Mouse (Mus musculus) fat pad, adult 2 months (tissue): Measurements from ENCODE around the gene Arhgap9.

Experiments used
- DNase-seq: peaks from one replicate; pipeline ENCODE4 v3.0.0-alpha.2; 2011; ENCODE audit warnings: low read depth, low spot score; ENCODE audit errors: extremely low read depth

Gene Arhgap9

DNA sequence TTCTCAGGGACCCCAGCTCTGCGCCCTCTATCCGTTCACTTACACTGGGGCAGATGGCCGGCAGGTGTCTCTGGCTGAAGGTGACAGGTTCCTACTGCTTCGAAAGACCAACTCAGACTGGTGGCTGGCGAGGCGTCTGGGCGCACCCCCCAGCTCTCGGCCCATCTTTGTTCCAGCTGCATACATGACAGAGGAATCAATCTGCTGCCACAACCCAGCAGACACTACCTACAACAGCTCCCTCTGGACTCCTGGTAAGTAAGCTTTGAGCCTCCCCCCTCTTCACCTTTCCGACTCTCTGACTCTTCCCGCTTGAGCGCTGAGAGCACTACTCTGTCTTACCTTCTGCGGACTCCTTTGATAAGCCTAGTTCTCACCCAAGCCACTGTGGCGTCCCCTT, 414 bp downstream of the Arhgap9 start:
- DNase-seq, result no peak

DNA sequence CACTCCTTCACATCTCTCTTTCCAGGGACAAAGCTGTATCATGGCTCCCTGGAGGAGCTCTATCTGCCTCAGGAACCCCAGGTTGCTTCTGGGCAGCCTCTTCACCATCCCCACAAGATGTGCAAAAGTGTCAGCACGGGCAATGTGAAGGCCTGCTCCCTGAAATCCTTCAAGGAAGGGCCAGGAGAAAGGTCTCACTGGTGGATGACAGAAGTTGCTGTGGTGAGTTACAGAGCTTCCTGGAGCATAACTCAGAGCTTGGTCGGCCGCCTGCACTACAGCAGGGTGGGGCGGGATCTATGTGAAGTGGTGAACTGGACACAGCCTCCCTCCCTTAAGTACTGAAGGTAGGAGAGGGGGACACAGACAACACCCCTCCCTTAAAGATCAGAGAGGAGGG, 905 bp downstream of the Arhgap9 start:
- DNase-seq, result no peak

DNA sequence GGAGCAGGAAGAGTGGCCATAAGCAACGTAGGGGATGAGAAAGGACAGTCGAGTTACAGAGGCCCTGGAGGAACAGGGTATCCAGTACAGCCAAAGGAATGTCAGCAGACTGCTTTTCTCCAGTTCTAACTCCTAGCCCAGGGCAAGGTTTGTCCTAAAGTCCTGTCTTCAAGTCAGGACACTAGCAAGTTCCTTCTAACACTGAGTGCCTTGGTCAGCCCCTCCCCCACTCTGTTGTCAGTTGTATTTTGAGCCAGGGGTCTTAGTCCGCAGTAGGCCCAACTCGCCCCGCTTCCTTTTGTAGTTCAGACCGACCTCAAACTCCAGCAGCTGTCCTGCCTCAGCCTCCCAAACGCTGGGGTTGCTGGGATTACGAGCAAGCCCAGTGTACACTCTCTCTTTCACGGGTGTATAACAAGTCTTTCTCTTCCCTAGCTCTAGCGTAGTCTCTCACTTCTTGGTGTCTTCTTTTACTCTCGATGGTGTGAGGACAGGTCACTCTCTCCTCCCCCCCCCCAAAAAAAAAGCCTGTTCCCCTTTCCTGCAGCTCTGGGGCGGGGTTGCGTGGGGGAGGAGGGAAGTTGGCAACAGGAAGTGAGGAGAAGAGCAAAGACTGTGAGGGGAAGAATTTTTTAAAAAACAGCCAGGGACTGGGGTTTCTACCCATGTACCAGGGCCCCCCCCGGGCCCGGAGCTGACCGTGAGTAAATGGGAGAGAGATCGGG, 1.5 kb downstream of the Arhgap9 start:
- no peak for DNase-seq

DNA sequence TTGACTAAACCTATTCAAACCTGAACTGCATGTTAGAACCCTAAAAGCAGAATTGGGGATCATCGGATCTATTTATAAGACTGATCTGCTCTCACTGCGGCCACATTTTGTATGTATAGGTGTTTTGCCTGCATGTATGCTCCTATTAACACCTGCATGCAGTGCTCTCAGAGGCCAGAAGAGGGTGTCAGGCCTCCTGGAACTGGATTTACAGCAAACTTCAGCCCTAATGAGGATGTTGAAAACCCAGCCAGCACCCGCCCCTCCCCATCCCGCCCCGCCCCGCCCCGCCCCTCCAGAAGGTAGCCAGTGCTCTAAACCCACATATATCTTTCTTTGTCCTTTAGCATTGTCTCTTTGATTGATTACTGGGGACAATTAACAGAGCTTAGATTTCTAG, 2.7 kb downstream of the Arhgap9 start:
- no peak for DNase-seq

DNA sequence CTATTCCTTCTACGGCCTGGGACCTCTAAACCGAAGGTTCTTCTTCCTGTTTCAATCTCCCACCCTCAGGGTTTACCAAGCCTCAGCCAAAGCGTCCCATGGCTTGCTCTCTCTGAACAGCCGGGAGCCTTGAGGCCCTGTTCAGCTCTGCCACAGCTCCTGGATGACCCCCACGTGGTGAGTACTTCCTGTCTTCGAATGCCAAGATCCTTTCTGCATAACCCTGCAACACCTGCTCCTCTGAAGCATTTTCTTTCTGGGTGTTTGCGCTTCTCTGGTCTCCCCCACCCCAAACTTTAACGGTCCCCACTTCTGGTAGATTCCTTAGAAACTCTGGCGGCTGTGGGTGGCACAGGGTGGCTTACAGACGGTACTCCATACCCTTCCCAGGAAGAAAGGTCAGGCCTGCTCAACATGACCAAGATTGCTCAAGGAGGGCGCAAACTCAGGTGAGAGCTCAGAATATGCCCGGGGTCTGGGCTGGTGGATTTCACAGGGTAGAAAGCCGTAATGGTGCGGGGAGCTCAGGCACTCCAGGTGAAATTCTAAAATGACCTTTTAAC, 3.8 kb downstream of the Arhgap9 start:
- DNase-seq, result no peak

DNA sequence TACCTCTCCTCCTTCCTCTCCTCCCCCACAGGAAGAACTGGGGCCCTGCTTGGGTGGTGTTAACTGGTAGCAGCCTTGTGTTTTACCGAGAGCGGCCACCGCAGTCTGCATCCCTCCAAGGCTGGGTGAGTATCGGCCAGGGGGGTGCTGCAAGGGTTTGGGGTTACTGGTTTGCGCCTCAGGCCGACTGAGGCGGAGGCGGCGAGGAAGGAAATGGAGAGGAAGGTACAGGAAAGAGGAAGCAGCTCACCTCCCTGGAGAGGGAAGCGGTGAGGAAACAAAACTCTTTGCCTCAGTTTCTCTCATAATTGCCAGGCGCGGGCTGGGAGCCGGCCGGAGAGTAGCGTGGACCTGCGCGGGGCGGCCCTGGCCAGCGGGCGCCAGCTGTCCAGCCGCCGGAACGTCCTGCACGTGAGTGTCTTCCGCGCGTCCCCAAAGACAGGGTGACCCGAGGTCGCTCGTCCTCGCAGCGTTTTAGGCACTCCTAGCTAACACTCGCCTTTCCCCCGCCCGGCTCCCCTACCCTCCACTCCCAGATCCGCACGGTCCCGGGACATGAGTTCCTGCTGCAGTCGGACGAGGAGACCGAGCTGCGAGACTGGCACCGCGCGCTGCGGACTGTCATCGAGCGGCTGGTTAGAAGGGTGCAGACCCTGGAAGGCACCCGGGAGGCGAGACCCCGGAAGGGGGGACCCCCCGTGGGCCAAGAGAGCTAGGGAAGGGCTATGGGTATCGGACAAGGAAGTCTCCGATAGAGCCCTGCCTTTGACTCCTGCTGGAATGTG, 4.4 kb downstream of the Arhgap9 start:
- no peak for DNase-seq

DNA sequence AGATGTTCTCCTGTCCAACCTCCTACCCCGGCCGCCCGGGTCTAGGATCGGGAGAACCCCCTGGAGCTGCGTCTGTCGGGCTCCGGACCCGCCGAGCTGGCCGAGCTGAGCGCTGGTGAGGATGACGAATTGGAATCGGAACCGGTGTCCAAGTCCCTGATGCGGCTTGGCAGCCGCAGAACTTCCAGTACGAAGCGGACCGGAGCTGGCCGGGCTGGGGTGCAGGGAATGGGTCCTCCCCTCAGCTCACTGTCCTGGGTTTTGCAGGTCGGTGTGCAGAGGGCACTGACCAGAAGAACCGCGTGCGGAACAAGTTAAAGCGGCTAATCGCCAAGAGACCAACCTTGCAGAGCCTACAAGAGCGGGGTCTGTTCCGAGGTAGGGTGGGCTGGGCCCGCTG, 5.1 kb downstream of the Arhgap9 start:
- no peak for DNase-seq

DNA sequence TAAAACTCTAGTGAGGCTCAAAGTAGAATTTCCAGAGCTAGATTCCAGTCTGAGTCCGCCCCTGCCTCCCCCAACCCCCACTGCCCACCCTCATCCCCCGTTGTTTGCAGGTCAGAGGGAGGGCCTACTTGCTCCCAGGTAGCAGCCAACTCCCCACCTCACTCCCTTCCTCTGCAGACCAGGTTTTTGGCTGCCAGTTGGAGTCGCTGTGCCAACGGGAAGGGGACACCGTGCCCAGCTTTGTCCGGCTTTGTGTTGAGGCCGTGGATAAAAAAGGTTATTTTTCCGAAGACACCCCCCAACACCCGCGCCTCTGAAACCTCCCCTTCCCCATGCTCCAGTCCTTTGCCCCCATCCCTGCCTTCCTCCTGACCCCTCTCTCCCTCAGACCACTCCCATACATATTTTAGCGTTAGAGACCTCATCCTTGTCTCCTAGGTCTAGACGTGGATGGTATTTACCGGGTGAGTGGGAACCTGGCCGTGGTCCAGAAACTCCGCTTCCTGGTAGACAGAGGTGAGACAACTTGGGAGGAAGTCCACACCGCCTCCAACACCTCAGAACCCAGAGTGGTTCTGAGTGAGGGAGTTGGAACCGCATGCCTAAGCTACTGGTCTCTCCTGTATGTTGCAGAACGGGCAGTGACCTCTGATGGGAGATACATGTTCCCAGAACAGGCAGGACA, 5.8 kb downstream of the Arhgap9 start:
- DNase-seq, result no peak

DNA sequence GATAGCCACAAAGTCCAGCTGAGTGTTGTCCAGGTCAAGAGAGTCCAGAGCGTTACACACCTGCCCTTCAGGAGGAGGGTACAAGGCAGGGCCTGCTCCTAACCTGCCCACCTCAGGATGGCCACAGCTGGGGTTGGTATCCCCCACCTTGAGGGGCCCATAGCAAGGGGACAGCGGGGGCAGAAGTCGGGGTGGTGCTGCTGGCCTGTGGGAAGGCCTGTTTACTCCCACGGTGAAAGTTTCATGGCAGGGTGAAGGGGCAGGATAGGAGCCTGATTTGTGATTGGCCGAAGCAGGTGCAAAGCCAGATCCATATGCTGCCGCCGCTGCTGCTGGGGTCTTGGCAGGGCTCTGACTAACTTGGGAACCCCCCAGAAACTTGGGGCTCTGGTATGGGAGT, 8.4 kb downstream of the Arhgap9 start:
- DNase-seq, result no peak

DNA sequence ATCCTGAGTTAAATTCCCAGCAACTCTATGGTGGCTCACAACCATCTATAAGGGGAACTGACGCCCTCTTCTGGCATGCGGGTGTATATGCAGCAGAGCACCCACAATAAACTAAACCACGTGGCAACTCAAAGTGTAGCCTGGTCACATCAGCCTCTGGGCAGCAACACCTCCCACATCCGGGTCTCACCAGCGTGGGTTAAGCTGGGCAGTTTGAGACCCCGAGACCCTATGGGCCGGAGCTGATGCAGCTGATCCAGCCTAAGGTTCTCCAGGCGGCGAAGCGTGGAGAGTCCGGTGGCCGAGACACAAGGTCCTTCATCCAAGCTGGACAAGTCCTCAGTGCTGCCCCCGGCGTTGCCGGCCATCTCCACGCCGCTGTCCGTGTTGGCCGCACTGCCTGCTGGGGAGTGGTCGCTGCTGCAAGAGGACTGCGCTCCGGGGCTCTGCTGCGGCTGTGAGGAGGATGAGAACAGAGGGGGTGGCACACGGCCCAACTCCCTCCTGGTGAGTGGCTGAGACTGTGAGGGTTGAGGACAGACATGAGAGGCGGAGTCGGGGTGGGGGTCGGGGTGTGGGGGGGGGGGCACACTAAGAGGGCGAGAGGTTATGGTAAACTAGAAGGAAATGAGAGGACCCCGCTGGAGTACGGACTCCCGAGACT, 10.6 kb downstream of the Arhgap9 start:
- DNase-seq, result no peak

DNA sequence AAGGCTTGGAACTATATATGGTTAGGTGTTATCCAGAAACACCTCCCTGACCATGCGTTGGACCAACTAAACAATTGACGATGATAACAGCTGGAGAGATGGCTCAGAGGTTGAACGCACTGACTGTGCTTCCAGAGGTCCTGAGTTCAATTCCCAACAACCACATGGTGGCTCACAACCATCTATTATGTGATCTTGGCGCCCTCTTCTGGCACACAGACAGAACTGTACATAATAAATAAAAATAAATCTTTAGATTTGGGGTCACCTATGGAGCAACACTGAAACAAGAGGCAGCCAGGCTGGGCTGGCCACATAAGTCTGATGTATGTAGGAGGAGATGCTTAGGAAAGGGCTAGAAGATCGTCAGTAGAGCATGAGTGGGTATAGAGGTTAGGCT, 11.4 kb downstream of the Arhgap9 start:
- DNase-seq, result no peak

DNA sequence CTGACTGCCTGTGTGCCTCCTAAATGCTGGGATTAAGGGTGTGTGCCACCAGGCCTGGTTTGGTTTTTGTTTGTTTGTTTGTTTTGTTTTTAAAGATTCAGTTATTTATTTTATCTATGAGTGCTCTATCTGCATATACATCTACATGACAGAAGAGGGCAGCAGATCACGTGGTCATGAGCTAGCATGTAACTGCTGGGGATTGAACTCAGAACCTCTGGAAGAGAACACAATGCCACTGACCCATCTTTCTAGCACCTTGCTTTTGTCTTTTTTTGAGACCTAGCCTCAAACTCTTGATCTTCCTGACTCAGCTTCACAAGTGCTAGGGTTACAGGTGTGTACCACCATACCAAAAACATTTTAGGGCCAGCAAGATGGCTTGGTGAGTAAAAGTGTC, 13.5 kb downstream of the Arhgap9 start:
- no peak for DNase-seq

DNA sequence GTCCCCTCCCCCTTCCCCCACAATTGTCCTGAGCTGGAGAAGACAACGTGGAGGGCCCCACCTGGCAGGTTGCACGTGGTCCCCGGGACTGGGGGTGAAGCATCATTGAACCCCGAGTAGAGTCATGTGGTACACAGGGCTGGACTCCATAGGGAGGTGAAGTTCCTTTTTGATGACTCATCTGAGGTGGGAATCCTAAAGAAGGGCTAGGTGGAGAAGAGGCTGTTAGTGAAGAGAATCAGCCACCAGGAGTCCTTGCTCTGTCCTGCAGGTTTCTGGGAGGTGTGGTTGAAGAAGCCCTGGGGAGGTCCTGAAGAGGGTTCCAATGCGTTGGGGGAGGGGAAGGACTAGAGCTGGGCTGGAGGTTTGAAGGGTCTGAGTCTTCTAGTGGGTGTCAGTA, 15.2 kb downstream of the Arhgap9 start:
- DNase-seq, result no peak

DNA sequence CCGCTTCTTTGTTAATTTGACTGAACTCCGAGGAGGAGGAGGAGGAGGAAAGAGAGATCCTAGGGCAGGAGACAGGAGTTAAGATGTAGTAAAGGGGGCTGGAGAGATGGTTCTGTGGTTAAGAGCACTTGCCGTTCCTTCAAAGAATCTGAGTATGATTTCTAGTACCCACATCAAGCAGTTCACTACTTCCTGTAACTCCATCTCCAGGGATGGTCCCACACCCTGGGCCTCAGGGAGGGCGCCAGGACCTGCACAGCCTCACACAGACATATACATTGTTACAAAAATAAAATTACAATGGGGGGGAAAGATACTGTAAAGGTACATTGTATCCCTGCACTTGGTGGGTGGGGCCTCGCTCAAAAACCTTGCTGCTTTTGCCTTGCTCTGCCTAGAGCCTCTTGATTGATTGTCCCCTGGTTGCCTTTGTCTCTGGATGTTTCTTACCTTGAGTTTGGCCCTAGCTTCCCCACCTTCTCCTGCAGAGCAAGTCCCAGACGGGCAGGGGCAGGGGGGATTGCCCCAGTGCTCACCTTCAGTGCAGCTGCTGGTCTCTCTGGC, 15.9 kb downstream of the Arhgap9 start:
- no peak for DNase-seq

DNA sequence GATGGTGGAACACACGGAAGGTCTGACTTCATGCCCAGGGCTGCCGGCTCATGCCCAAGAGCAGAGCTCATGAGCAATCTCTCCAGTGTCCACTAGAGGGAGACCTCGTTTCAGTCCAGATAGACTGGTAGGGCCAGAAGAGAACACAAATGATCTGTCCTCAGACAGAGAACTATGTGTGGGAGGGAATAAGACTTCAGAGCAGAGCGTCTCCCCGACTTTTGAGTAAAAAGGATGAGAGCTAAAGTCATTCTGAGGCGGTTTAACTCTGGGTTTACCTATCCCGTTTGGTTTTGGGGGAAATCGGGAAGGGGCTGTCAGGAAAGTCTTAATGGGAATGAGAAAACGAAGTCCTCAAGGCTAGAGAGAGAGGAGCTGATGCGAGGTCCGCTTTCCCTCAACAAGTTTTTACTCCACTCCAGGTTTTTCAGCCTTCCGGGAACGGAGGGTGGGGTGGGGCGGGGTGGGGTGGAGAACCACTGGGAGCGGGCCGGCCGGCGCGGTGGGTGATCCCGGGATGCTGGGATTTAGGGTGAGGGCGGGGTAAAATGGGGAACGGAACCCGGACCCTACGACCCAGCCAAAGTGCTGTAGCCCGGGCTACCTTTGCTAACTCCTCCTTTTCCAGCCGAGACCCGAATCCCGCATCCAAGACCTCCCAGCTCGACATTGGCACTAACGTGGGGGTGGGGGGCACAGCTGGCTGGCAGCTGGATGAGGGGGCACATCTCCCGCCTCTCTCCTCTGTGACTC, 17.3 kb downstream of the Arhgap9 start:
- DNase-seq, result peak; percentile 51

DNA sequence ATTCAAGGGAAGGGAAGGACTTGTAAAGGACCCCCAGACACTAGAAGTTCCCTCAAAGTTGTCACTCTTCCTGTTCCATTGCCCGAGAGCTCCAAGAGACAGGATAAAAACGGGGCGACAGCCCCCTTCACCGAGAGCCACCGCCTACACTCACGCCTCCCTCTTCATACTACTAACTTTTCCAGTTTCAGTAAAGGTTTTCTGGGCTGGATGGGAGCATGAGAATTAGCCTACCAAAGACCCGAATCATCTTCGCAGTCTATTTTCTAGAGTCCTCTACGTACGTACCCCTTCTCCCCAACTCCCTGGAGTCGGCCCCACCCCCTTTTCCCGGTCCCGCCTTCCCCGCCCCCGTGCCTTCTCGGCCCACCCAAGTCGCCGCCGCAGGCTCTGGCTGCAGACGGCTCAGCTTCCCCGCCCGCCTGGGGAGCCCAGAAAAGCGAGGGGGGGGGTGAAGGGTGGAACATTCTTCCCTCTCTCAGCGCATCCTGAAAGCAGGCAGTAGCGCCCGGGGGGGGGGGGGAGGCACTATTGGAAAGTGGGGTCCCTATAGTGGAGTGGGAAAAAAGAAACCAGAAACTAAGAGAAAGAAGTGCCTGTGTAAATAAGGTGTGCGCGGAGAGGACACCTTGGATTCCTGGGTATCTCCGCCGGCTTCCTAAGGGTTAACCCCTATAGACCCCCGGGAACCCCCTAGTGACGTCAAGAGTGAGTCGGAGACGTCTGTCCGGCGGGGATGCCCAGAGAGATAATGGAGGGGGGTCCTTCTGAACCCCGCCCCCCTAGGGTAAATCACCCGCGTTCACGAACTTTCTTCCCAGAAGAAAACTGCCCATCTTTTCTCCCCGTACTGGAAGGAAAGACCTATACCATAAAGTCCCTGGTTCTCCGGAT, 18.2 kb downstream of the Arhgap9 start:
- no peak for DNase-seq

DNA sequence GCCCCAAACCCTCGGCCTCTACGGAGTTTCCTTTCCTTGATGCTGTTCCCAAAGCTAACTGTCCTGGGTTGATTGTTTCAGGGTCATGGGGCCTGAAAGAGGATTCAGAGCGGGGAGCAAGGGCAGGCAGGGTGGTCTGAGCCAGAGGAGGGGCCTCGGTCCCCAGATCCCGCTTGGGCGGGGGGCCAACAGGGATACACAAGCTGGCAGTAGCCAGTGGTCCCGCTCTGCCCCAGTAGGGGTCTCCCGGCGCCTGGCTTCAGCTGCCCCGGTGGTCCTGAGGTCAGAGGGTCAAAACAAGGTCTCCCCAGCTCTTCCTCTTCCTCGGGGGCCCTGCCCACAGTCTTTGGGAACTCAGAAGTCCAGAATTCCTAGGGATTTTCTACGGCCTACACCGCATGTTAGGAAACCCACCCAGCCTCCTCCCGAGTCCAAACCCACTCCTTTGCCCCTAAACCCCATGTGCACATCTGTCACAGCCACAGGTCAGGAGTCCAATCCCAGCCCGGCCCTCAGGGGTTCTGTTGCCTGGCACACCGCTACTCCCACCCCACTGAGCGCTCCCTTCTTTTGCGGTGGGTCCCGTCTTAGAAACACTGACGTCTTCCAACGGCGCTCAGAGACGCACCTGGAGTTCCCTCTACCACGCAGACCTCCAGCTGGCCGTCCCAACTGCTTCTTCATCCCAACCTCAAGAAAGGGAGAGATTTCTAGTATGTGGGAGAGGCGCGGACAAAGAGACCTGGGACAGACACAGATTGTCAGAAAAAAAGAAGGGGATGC, 19.0 kb downstream of the Arhgap9 start:
- no peak for DNase-seq

DNA sequence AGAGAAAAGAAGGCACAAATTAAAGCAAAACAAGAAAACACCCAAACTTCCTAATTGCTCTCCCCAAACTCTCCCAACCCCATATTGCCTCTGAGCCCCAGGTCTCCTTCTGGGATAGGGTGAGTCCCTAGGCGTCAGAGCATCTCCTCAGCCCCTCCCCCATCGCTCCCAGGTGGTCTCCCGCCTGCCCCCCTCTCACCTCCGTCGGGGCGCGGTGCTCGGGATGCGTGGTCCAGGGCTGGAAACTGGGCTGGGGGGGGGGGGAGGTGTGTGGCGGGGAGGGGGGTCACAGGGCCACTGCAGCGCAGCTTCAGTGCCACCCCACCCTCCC, 19.6 kb downstream of the Arhgap9 start:
- DNase-seq, result no peak
